Mouse (Mus musculus) adrenal gland, adult 18-20 months (tissue): ENCODE results near the gene Wwc1. TPM values are rescaled to one million over a fixed set of nuclear protein-coding genes. Genes with fewer than 3 reads are reported as not detected.
"Not testable (repeated sequence)": the region's sequence is repeated elsewhere in the genome, so short reads cannot be mapped to it uniquely, and the experiment has no call there.

Experiments
- DNase-seq, 2 experiments: peaks; one replicate each; pipeline ENCODE4 v3.0.0; 2021 to 2022; ENCODE audit warnings: low spot score in 2 of 2
- total RNA-seq, 2 experiments: library from RNA; stranded (reverse); gene quantifications; 1 replicate in 1 of 2; 2 replicates in 1 of 2; pipeline ENCODE4 v1.2.3; 2021

Gene Wwc1
- total RNA-seq, 2 experiments from 2014 or later: 64.0 to 84.7 TPM

DNA sequence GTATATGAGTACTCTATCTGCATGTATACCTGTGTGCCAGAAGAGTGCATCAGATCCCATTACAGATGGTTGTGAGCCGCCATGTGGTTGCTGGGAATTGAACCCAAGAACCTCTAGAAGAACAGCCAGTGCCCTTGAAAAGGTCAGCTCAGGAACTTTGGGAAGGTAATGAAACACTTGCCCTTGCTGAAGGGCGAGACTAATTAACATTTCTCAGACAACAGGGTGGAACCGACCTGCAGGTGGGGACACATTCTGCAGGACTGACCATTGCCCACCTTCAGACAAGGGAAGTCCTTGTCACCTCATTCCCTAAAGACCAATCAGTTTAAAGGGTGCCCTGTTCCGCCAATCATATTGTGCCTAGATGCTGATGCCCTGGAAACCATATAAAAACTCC, 139.5 kb downstream of the Wwc1 start:
- not testable (repeated sequence) for DNase-seq

DNA sequence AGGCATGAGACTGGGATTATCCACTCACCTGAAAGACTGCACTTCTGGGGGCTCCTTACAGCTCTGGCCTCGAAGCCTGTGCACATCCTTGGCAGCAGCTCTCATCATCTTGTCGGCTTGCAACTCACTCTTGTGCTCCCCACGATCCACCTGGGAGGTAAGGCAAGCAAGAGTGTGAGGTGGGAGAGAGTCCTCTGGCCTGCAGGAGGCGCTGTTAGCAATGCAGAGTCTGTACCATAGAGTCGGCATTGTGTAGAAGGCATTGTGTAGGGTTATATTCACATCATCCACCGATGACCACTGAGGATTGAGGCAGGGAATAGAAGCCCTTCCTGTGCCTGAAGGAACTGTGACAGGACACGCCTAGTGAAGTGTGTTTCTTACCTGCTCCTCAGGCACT, 140.0 kb downstream of the Wwc1 start:
- DNase-seq: no peak

DNA sequence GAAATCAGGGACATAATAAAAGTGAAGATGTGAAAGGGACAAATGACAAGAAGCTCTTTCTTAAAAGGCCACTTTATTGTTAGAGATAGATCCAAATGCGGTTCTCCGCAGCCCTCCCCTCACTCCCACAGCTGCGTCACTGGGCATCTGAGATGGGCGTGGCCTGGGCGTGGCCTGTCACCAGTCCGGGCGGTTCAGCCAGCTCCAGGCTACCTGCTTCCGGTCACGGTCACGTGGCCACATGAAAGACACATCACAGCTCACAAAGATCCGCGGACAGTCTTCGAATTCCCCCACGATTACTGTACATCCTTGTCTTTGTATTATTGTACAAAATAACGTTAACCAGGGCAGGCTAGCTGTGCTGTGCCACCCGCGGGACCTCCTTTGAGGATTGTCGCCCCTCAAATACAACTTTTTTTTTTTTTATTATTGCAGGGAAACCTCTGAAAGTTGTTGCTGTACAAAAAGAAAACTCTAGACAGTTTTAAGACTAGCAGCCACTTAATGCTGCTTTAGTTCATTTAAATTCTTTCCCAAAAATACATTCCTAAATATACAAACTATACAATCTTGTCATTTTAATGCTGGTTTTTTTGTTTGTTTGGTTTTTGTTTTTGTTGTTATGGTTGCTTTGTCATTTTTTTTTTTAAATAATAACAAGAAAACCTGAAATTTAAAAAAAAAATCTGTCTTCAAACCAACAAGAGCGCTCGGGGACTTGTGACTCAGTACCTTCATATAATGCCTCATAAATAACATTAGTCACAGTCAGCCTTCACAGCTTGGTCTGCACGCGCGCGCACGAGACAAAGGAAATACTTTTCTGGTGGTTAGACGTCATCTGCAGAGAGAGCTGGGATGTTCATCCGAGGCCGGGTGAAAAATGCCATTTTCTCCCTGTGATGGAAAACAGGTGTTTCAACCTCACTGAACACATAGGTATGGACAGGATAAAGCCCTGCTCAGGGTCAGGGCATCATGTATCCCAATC, 141.7 kb downstream of the Wwc1 start:
- peak; percentile 83 to 93 for DNase-seq

DNA sequence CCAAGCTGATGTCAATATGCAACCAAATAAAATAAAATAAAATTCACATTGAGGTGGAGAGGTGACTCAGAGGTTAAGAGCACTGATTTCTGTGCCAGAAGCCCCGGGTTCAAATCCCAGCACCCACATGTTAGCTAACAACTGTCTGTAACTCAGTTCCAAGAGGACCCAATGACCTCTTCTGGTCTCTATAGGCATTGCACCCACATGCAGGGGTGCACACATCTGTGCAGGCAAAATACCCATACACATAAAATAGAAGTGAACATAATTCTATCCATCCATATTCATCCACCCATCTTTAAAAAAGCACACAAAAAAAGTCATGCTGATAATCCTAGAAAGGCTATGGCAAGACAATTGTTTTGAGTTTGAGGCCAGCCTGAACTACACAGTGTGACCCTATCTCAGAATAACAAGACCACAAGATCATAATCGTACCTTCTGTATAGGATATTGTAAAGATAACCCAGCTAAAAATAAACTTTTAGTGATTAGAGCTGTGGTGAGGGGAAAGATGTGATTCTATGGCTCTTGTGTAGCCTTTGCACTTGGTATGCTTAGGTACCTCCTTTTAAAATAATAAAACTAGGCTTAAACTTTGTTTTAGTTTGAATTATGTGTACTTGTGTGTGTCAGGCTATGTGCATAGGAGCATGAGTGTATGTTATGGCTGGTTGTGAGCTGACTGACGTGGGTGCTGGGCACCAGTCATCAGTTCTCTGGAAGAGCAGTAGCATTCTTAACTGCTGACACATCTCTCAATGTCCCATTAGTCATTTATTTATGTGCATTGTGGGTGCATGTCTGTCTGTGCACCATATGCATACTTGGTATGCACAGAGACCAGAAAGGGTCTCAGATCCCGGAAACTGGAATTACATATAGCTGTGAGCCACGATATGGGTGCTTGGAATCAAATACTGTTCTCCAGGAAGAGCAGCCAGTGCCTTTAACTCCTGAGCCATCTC, 142.9 kb downstream of the Wwc1 start:
- DNase-seq: no peak

DNA sequence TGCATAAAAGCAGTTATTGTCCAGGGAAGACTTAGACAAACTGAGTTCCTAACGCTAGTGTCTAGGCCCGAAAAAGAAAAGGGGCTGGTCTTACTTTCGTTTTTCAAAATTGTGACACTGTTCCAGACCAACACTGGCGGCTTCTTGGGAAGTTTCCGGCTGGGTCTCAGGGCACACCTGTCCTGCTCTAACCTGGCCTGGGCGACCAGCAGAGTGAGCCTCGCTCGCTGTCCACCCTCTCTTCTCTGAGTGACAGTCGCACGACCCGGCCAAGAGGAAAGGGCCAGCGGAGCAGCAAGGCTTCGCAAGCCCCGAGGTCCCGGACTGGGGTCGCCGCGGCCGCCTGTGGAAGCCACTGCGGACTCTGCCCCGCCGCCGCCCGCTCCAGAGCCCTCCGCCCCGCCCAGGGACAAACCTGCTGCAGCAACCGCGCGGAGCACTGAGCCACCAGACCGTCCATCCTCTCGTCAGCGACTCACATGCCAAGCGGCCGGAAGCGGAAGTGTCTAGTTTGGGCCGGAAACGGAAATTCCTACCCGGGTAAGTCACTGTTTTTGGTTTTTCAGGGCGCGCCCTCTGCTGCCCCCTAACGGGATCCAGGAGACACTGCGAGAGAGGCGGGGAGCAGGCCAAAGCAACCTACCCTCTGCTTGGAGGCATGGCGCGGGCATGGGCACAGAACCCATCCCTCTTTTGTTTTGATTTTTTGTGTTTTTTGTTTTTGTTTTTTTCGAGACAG, 146.1 kb downstream of the Wwc1 start, which contains the start of gene Rars:
Gene Rars (minus strand): TSS at position 485 of the 739 bp plus-strand sequence.
- DNase-seq: peak; percentile 90 to 93

DNA sequence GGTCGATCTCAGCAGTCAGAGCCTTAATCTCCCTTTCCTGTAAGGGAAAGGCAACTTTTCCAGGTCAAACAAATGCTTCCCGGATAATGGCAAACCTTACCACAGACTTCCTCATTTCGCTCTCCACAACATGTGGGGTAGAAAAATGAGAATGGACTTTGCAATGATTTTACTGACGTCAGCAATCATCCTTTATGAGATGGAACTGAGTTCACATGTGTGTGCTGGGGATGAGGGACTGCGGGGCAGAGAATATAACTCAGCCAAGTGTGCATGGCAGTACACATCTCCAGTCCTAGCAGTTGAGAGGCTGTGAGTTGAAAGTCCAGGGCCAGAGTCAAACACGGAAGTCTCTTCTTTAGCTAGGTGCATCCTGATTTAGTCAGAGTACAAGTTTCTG, 147.1 kb downstream of the Wwc1 start:
- DNase-seq: no peak

DNA sequence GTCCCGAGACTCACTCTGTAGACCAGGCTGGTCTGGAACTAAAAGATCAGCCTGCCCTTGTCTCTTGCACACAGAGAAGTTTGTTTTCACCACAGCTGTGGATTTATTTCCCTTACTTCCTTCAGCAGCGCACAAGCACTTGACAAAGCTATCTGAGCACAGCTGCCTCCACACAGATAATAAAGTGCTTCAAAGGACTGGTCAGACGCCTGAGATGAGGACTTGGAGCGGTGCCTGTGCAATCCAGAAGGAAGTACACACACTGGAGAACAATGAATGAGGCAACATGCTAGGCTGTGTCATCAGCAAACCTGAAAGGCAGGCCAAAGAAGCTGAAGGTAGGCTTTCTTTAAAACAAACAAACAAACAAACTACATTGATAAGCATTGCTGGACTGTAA, 148.2 kb downstream of the Wwc1 start:
- DNase-seq: no peak

DNA sequence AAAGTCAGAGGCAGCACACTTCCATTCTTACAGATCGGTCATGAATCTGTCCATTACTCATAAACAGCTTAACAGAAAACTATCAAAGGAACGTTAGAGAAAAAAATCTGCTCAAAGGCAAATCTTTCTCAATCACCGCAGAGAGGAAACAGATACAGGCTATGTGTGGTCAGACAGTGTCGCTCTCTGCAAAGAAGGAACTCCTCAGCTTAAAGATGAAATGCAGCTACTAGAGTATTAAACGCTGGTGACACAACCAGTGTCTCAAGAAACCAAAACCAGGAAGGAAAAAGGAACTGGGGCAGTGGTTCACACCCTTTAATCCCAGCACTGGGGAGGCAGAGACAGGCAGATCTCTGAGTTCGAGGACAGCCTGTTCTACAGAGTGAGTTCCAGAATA, 152.6 kb downstream of the Wwc1 start:
- DNase-seq: no peak

GRCm38 (mm10) chr11:35816316-35816715, 164.0 kb downstream of the Wwc1 start:
- no peak for DNase-seq

DNA sequence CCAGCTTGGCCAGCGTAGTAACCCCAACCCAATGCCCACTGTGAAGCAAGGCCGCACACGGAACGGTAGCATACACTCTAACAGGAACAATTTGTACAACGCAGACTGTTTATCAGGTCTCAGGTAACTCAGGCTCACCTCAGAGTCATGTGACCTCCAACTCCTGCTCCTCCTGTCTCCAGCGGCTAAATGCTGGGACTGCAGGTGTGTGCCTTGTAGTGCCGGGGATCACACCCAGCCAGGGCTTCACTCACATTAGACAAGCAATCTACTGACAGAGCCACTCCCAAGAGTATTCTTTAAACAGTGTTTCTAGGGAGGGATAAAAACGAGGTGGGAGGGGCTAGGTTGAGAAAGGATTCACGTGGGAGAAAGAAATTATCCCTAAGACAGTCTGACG, 168.9 kb downstream of the Wwc1 start:
- DNase-seq: no peak

DNA sequence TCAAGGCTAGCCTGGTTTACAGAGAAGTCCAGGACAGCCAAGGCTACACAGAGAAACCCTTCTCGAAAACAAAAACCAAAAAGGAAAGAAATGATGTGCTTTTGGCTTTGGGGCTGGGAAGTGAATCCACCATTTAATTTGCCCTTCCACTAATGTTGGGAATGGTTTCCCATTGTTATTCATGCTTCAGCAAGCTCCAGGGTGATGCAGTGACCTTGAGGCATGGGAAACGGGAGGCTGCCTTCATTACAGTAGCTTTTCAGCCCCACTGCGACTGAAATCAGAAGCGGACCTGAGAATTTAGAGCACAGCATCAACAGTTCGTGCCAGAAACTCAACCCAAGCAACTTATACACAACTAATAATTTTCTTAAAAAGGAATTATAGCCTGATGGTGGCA, 179.0 kb downstream of the Wwc1 start:
- DNase-seq: no peak

DNA sequence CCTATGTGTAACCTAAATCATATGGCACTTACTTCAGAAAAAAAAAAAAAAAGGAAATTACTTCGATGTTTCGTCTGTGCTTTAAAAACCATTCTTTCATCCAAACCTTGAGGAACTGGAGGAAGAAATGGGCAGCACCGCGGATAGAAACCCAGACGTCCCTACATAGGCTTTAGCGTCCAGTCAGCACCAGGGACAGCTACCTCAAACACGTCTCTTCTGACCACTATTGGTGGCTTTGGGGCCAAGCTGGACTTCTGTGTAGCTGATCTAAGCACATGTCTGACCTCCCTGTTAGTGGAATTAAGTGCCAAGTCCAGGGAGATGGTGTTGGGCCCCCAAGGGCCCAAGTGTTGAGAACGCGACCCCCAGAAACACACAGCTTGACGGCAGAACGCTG, 181.5 kb downstream of the Wwc1 start, which contains the start of gene Fbll1:
Gene Fbll1 (minus strand): TSS at position 11 of the 400 bp plus-strand sequence.
- DNase-seq: peak in 1 of 2 experiments; percentile 28

GRCm38 (mm10) chr11:35798495-35798820, 181.9 kb downstream of the Wwc1 start:
- no peak for DNase-seq

GRCm38 (mm10) chr11:35797751-35798494, 182.4 kb downstream of the Wwc1 start:
- DNase-seq: no peak

GRCm38 (mm10) chr11:35792800-35793199, 187.5 kb downstream of the Wwc1 start:
- not testable (repeated sequence) for DNase-seq

GRCm38 (mm10) chr11:35788443-35788842, 191.9 kb downstream of the Wwc1 start:
- no peak for DNase-seq
